In genomic region chr8:20589178-20589539, GRCm38 (mm10) we compare ENCODE assay signal across 10 mouse cellular contexts. TPM values are rescaled to one million over a fixed set of nuclear protein-coding genes. Genes with fewer than 3 reads are reported as not detected.
DNase-seq lines count a peak whose midpoint lies in the region; ATAC-seq and TF ChIP-seq lines count a peak whose summit lies in the region.
"Not testable (repeated sequence)": the region's sequence is repeated elsewhere in the genome, so short reads cannot be mapped to it uniquely, and the experiment has no call there.
"Had no signal": no experiment of that assay in that cellular context is flagged by ENCODE, and none has a peak within 500 bp of the region (broad histone marks: within the 10 kb centered on the region; RNA-seq: fewer than 3 reads in every experiment).

No protein-coding gene starts in this region.

- WGBS in embryonic facial prominence, embryonic 12.5 days = 77% methylated on average over 2 of the region's 4 CpGs
- 96% methylated on average over 2 of the region's 4 CpGs for WGBS in intestine, embryonic 15.5 days
- 82% methylated on average over 1 of the region's 4 CpGs for WGBS in lung, embryonic 14.5 days
- 81% methylated on average over 2 of the region's 4 CpGs for WGBS in neural tube, embryonic 12.5 days
- 81% methylated on average over 2 of the region's 4 CpGs for WGBS in stomach, embryonic 15.5 days

- H3K36me3 ChIP-seq in embryonic facial prominence, embryonic 12.5 days; intestine, embryonic 15.5 days; lung, embryonic 14.5 days (ENCODE audit: insufficient read depth); neural tube, embryonic 12.5 days; stomach, embryonic 15.5 days: not testable (repeated sequence)

- H3K4me3 ChIP-seq in embryonic facial prominence, embryonic 12.5 days; intestine, embryonic 15.5 days (replicated peaks); lung, embryonic 14.5 days (ENCODE audit: low read depth, low read length); neural tube, embryonic 12.5 days; stomach, embryonic 15.5 days (replicated peaks): not testable (repeated sequence)

- DNase-seq in heart, adult 18-20 months = peak; percentile 14 to 43
- peak; percentile 24 to 36 for DNase-seq in layer of hippocampus, postnatal 25 days (ENCODE audit: extremely low spot score in 1 of 2, low spot score in 1 of 2)
- DNase-seq in lung, embryonic 14.5 days = not testable (repeated sequence)

- not testable (repeated sequence) for H3K9me3 ChIP-seq in embryonic facial prominence, embryonic 12.5 days; intestine, embryonic 15.5 days; lung, embryonic 14.5 days (ENCODE audit: low read depth, low read length); neural tube, embryonic 12.5 days; stomach, embryonic 15.5 days

- peak; percentile 47; the same call in 1 of the 2 replicates for ATAC-seq in embryonic facial prominence, embryonic 12.5 days (ENCODE audit: insufficient number of reproducible peaks, insufficient read depth, low FRiP score, low TSS enrichment)
- peak; percentile 90 for ATAC-seq in intestine, embryonic 15.5 days
- ATAC-seq in lung, embryonic 14.5 days (ENCODE audit: insufficient read depth) = peak; percentile 74
- ATAC-seq in neural tube, embryonic 12.5 days (ENCODE audit: low FRiP score, low read depth) = peak; percentile 78
- ATAC-seq in stomach, embryonic 15.5 days (ENCODE audit: insufficient read depth, low FRiP score, low read depth) = peak; percentile 65; the same call in 1 of the 2 replicates

- not testable (repeated sequence) for H3K27ac ChIP-seq in embryonic facial prominence, embryonic 12.5 days; intestine, embryonic 15.5 days; lung, embryonic 14.5 days (ENCODE audit: low read depth); neural tube, embryonic 12.5 days; stomach, embryonic 15.5 days

- TF ChIP-seq CTCF in lung, embryonic 14.5 days (IDR thresholded peaks at IDR 0.05; ENCODE audit: low read depth) = not testable (repeated sequence)

- not testable (repeated sequence) for H3K27me3 ChIP-seq in embryonic facial prominence, embryonic 12.5 days; intestine, embryonic 15.5 days (replicated peaks); lung, embryonic 14.5 days (ENCODE audit: insufficient read depth, low read length); neural tube, embryonic 12.5 days (replicated peaks); stomach, embryonic 15.5 days (replicated peaks)

- not testable (repeated sequence) for H3K4me1 ChIP-seq in embryonic facial prominence, embryonic 12.5 days; intestine, embryonic 15.5 days (replicated peaks); lung, embryonic 14.5 days (ENCODE audit: insufficient read depth); neural tube, embryonic 12.5 days; stomach, embryonic 15.5 days

- H3K9ac ChIP-seq in embryonic facial prominence, embryonic 12.5 days; intestine, embryonic 15.5 days; lung, embryonic 14.5 days; neural tube, embryonic 12.5 days; stomach, embryonic 15.5 days: not testable (repeated sequence)

- not testable (repeated sequence) for H3K4me2 ChIP-seq in embryonic facial prominence, embryonic 12.5 days (replicated peaks); intestine, embryonic 15.5 days (replicated peaks); lung, embryonic 14.5 days; neural tube, embryonic 12.5 days (replicated peaks); stomach, embryonic 15.5 days

RNA-seq across cellular contexts. Expression of gene Gm21119, which starts 25.6 kb away (rescaled TPM):
- polyA plus RNA-seq in embryonic facial prominence, embryonic 12.5 days (2016; fragmentation: Nextera tagmentation; extraction: Ambion mirVana) = 0.08 and 0.09 TPM in 2 replicates
- total RNA-seq in heart, adult 18-20 months (2021) = under 1 TPM in 1 of 2 experiments, not detected in 1; 0.31 TPM
- 0.59 and 0.72 TPM in 2 replicates for polyA plus RNA-seq in intestine, embryonic 15.5 days (2015; fragmentation: Nextera tagmentation; extraction: Ambion mirVana)
- total RNA-seq in layer of hippocampus, postnatal 25 days (2021) = 1 to 10 TPM in 1 of 2 experiments, under 1 TPM in 1; 0.56 to 1.2 TPM
- polyA plus RNA-seq in lung, embryonic 14.5 days (2014; fragmentation: Nextera tagmentation; extraction: Ambion mirVana) = 0.24 and 0.80 TPM in 2 replicates
- polyA plus RNA-seq in neural tube, embryonic 12.5 days (2016; fragmentation: Nextera tagmentation; extraction: Ambion mirVana) = 0.10 and 0.14 TPM in 2 replicates
- polyA plus RNA-seq in stomach, embryonic 15.5 days (2015; fragmentation: Nextera tagmentation; extraction: Ambion mirVana) = 0.28 and 0.44 TPM in 2 replicates
- total RNA-seq: common myeloid progenitor, adult 5-6 weeks; MEL had no signal
- polyA plus RNA-seq: limb, embryonic 14.5 days had no signal
